Mouse (Mus musculus) G1E (cell line): ENCODE measurements around the gene Dnajc13.

ENCODE experiments used
- CTCF ChIP-seq: IDR thresholded peaks from 2 replicates; pipeline ENCODE4 v1.5.1; 2012; ENCODE audit warnings: low read depth, low read length, inconsistent platforms, mixed read lengths
- GATA1 ChIP-seq: IDR thresholded peaks from 2 replicates; pipeline ENCODE4 v1.6.1; 2012; ENCODE audit warnings: borderline replicate concordance, low read length, inconsistent platforms, mixed read lengths
- TAL1 ChIP-seq: conservative IDR thresholded peaks from 2 replicates; pipeline ENCODE4 v1.6.1; 2012; ENCODE audit warnings: low read depth, low read length, inconsistent platforms, mixed read lengths

DNA sequence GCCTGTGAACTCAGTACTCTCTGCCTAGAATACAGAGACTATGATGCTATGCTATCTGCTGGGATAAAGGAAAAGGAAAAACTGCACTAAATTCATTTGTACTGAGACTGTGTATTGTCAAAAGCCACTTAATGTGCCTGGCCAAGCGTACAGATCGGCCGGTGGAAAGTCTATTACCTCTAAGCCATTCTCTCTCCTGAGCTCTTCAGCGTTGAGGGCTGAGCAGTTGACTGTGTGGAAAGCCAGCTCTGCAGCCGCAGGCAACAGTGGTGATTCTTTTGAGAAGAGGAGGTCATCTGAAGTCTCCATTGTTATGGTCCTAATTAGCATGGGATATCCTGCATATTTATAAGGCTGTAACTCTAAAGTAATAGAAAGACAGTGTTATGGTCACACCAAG, 80.4 kb downstream of the Dnajc13 start:
- TF ChIP-seq CTCF (no peak), GATA1 (no peak), TAL1 (no peak)
